Mouse (Mus musculus): Measurements from ENCODE around the gene Abhd15.

GRCm38 (mm10) chr11:77502481-77502880 is 12.4 kb upstream of the Abhd15 start:
- TF ChIP-seq GATA1 (IDR thresholded peaks at IDR 0.05; ENCODE audit: borderline replicate concordance, low read length): no peak
- no peak for TF ChIP-seq FLI1 (IDR thresholded peaks at IDR 0.05; ENCODE audit: low read length)

Measured in megakaryocyte, embryonic 14.5 days (primary cell).